Mouse (Mus musculus) right cerebral cortex, postnatal 4 days (tissue): Measurements from ENCODE around the gene Rsrc1.

Source experiments
- DNase-seq: peaks from one replicate; pipeline ENCODE4 v3.0.0-alpha.2; 2022

Rsrc1 gene

GRCm38 (mm10) chr3:67373872-67374271 lies 392.7 kb downstream of the Rsrc1 start, which contains the start of gene Mlf1:
TSS of gene Mlf1 (plus strand) at chr3:67374097.
- peak; percentile 84 for DNase-seq

GRCm38 (mm10) chr3:67374360-67374778 lies 393.2 kb downstream of the Rsrc1 start:
- no peak for DNase-seq

- no peak for DNase-seq
Measured at GRCm38 (mm10) chr3:67375063-67375462, 393.9 kb downstream of the Rsrc1 start, which contains the start of gene Gm17402. TSS of gene Gm17402 (minus strand) at chr3:67375163.

- no peak for DNase-seq
Measured at GRCm38 (mm10) chr3:67378215-67378614, 397.0 kb downstream of the Rsrc1 start.
